In genomic region chr12:110903536-110903935, GRCm38 (mm10) we compare ENCODE assay signal across 12 mouse cellular contexts. TPM values are rescaled to one million over a fixed set of nuclear protein-coding genes. Genes with fewer than 3 reads are reported as not detected.
DNase-seq lines count a peak whose midpoint lies in the region; ATAC-seq and TF ChIP-seq lines count a peak whose summit lies in the region.
"Had no signal": no experiment of that assay in that cellular context is flagged by ENCODE, and none has a peak within 500 bp of the region (broad histone marks: within the 10 kb centered on the region; RNA-seq: fewer than 3 reads in every experiment).

No protein-coding gene starts in this region.

- TF ChIP-seq CTCF in E14TG2a.4 (conservative IDR thresholded peaks at IDR 0.05; ENCODE audit: low read length) = peak; percentile 40

- peak; percentile 37 for DNase-seq in layer of hippocampus, adult 11-12 months (ENCODE audit: low spot score)
- no peak for DNase-seq in layer of hippocampus, postnatal 10 days (ENCODE audit: low spot score in 2 of 2)
- DNase-seq in c-Kit-positive CD71-positive TER-119-positive erythroid progenitor cells, embryonic 14.5 days (ENCODE audit: low spot score) = peak; percentile 48
- DNase-seq in forebrain, embryonic 14.5 days (ENCODE audit: low spot score) = no peak
- no peak for DNase-seq in cerebellum, adult 9-11 months
- DNase-seq: cerebellum, adult 11 months; right cerebral cortex, postnatal 4 days had no signal

- no peak overlapping the region for H3K4me3 ChIP-seq in E14TG2a.4 (replicated peaks; ENCODE audit: low read length)
- H3K4me3 ChIP-seq in forebrain, embryonic 14.5 days (ENCODE audit: low read depth, low read length) = no peak overlapping the region
- H3K4me3 ChIP-seq: embryonic facial prominence, embryonic 15.5 days; lung, embryonic 15.5 days; myocyte had no signal

- H3K36me3 ChIP-seq in E14TG2a.4 (ENCODE audit: insufficient read depth, low read length) = no peaks in the 10 kb centered on the region
- H3K36me3 ChIP-seq in forebrain, embryonic 14.5 days (ENCODE audit: control insufficient read depth, insufficient read depth, low read length) = peaks cover 7% of the 10 kb centered on the region; the same call in 1 of the 2 replicates
- H3K36me3 ChIP-seq: embryonic facial prominence, embryonic 15.5 days; lung, embryonic 15.5 days had no signal

- H3K9ac ChIP-seq in forebrain, embryonic 14.5 days (ENCODE audit: low read length) = no peak overlapping the region
- H3K9ac ChIP-seq: embryonic facial prominence, embryonic 15.5 days; lung, embryonic 15.5 days had no signal

- WGBS in forebrain, embryonic 14.5 days = 92% methylated on average over 2 of the region's 2 CpGs

- H3K4me2 ChIP-seq in forebrain, embryonic 14.5 days (ENCODE audit: low read length) = no peak overlapping the region
- H3K4me2 ChIP-seq: embryonic facial prominence, embryonic 15.5 days; lung, embryonic 15.5 days had no signal

- no peak overlapping the region for H3K27ac ChIP-seq in forebrain, embryonic 14.5 days (ENCODE audit: low read depth, low read length)
- H3K27ac ChIP-seq: embryonic facial prominence, embryonic 15.5 days; lung, embryonic 15.5 days had no signal

- ATAC-seq in megakaryocyte progenitor cell, adult 5-6 weeks (replicated peaks; ENCODE audit: poor library complexity) = peak; percentile 68
- no peak for ATAC-seq in forebrain, embryonic 14.5 days

- peaks cover 6% of the 10 kb centered on the region for H3K4me1 ChIP-seq in E14TG2a.4 (replicated peaks; ENCODE audit: low read depth, low read length)
- no peaks in the 10 kb centered on the region for H3K4me1 ChIP-seq in forebrain, embryonic 14.5 days (ENCODE audit: control insufficient read depth, insufficient read depth, low read length)
- H3K4me1 ChIP-seq: lung, embryonic 15.5 days had no signal

- no peaks in the 10 kb centered on the region for H3K9me3 ChIP-seq in E14TG2a.4 (ENCODE audit: low read length)
- no peaks in the 10 kb centered on the region for H3K9me3 ChIP-seq in forebrain, embryonic 14.5 days (replicated peaks; ENCODE audit: control insufficient read depth, low read length)
- H3K9me3 ChIP-seq: embryonic facial prominence, embryonic 15.5 days; lung, embryonic 15.5 days had no signal

- H3K27me3 ChIP-seq in E14TG2a.4 (ENCODE audit: insufficient read depth, low read length) = no peaks in the 10 kb centered on the region
- no peaks in the 10 kb centered on the region for H3K27me3 ChIP-seq in forebrain, embryonic 14.5 days (replicated peaks; ENCODE audit: control insufficient read depth, insufficient read depth, low read length)
- H3K27me3 ChIP-seq: embryonic facial prominence, embryonic 15.5 days; lung, embryonic 15.5 days had no signal

RNA-seq across cellular contexts. Expression of gene Tecpr2, which starts 14.5 kb away (rescaled TPM):
- 10 to 100 TPM; 33.9 to 36.4 TPM for total RNA-seq in layer of hippocampus, postnatal 10 days (2021)
- 4.7 and 5.0 TPM in 2 replicates for total RNA-seq in megakaryocyte progenitor cell, adult 5-6 weeks (2015)
- 6.8 and 7.4 TPM in 2 replicates for total RNA-seq in megakaryocyte progenitor cell, adult 5-6 weeks (2017)
- polyA plus RNA-seq in forebrain, embryonic 14.5 days (2014; fragmentation: Nextera tagmentation; extraction: Ambion mirVana) = 3.8 and 5.9 TPM in 2 replicates

RNA-seq across cellular contexts. Expression of gene Cinp, which starts 14.6 kb away (rescaled TPM):
- total RNA-seq in layer of hippocampus, postnatal 10 days (2021) = 10 to 100 TPM; 71.9 to 84.1 TPM
- total RNA-seq in megakaryocyte progenitor cell, adult 5-6 weeks (2015) = 50.2 and 53.2 TPM in 2 replicates
- total RNA-seq in megakaryocyte progenitor cell, adult 5-6 weeks (2017) = 74.6 and 100 TPM in 2 replicates
- polyA plus RNA-seq in forebrain, embryonic 14.5 days (2014; fragmentation: Nextera tagmentation; extraction: Ambion mirVana) = 86.2 and 87.5 TPM in 2 replicates

RNA-seq across cellular contexts. Expression of gene Zfp839, which starts 53.5 kb away (rescaled TPM):
- 10 to 100 TPM in 1 of 2 experiments, 1 to 10 TPM in 1; 8.5 to 11.0 TPM for total RNA-seq in layer of hippocampus, postnatal 10 days (2021)
- total RNA-seq in megakaryocyte progenitor cell, adult 5-6 weeks (2015) = 5.1 and 5.5 TPM in 2 replicates
- total RNA-seq in megakaryocyte progenitor cell, adult 5-6 weeks (2017) = 4.6 and 6.2 TPM in 2 replicates
- 0.81 and 0.88 TPM in 2 replicates for polyA plus RNA-seq in forebrain, embryonic 14.5 days (2014; fragmentation: Nextera tagmentation; extraction: Ambion mirVana)

Comparison
In these comparisons a context has a peak if more than half of its experiments do, and no peak if none do; other contexts are left out.
1. DNase-seq: peak in layer of hippocampus, adult 11-12 months (single experiment) and c-Kit-positive CD71-positive TER-119-positive erythroid progenitor cells, embryonic 14.5 days (single experiment); none in layer of hippocampus, postnatal 10 days (0 of 2), forebrain, embryonic 14.5 days (single experiment) and cerebellum, adult 9-11 months (single experiment).
2. RNA of gene Tecpr2, which starts 14.5 kb away (total RNA-seq): 33.9 to 36.4 TPM in layer of hippocampus, postnatal 10 days; 4.7 to 7.4 TPM in megakaryocyte progenitor cell, adult 5-6 weeks; every median in the first group is over 4 times any median in the second.